Mouse (Mus musculus) E14TG2a.4 (cell line): Measurements from ENCODE around the gene Gpx6.

ENCODE experiments used
- CTCF ChIP-seq: conservative IDR thresholded peaks from 2 replicates; pipeline ENCODE4 v1.5.1; 2014; ENCODE audit warnings: low read length
- NANOG ChIP-seq: IDR thresholded peaks from 2 replicates; pipeline ENCODE4 v1.6.1; 2014; ENCODE audit warnings: borderline replicate concordance, low read length, mixed read lengths
- POU5F1 ChIP-seq: IDR thresholded peaks from 2 replicates; pipeline ENCODE4 v1.6.1; 2014; ENCODE audit warnings: low read length, borderline replicate concordance

GRCm38 (mm10) chr13:21304483-21305066 is 7.3 kb upstream of the Gpx6 start:
- no peak for TF ChIP-seq CTCF
- TF ChIP-seq NANOG, result no peak
- no peak for TF ChIP-seq POU5F1
